Mouse (Mus musculus): ENCODE measurements around the gene Slc30a10. TPM values are rescaled to one million over a fixed set of nuclear protein-coding genes. Genes with fewer than 3 reads are reported as not detected.

The Slc30a10 gene
- polyA plus RNA-seq, 1 experiment, result not detected

- TF ChIP-seq USF1 (IDR thresholded peaks at IDR 0.05; ENCODE audit: low read depth) (no peak), MAX (IDR thresholded peaks at IDR 0.05; ENCODE audit: low read depth) (no peak), CEBPB (IDR thresholded peaks at IDR 0.05; ENCODE audit: insufficient read depth, poor library complexity, severe bottlenecking) (no peak), POLR2A (IDR thresholded peaks at IDR 0.05; ENCODE audit: insufficient read length, low read depth) (no peak), TCF12 (IDR thresholded peaks at IDR 0.05; ENCODE audit: insufficient read depth, poor library complexity, severe bottlenecking) (no peak), SRF (IDR thresholded peaks at IDR 0.05; ENCODE audit: control insufficient read depth, insufficient read length, low read depth) (no peak), REST (IDR thresholded peaks at IDR 0.05; ENCODE audit: insufficient read depth, insufficient read length) (no peak), MYOD1 (IDR thresholded peaks at IDR 0.05; ENCODE audit: control insufficient read depth in 1 of 3, insufficient read length in 2 of 3, low read depth in 2 of 3) (no peak), POLR2AphosphoS2 (IDR thresholded peaks at IDR 0.05; ENCODE audit: insufficient read length, low read depth) (no peak), TCF3 (IDR thresholded peaks at IDR 0.05; ENCODE audit: insufficient read length, low read depth) (no peak), MYOG (IDR thresholded peaks at IDR 0.05; ENCODE audit: control insufficient read depth in 1 of 3, insufficient read depth in 1 of 3, insufficient read length in 2 of 3, low read depth in 2 of 3) (no peak), E2F4 (IDR thresholded peaks at IDR 0.05; ENCODE audit: insufficient read depth) (no peak)
Measured at GRCm38 (mm10) chr1:185449727-185450126, 4.9 kb upstream of the Slc30a10 start.

GRCm38 (mm10) chr1:185451077-185451476, 3.6 kb upstream of the Slc30a10 start:
- H3K4me2 ChIP-seq (ENCODE audit: low read depth), result no peak overlapping the region
- no peak for TF ChIP-seq TCF12 (IDR thresholded peaks at IDR 0.05; ENCODE audit: insufficient read depth, poor library complexity, severe bottlenecking)
- peak in 2 of 3 experiments; percentile 77 to 81 for TF ChIP-seq MYOD1 (IDR thresholded peaks at IDR 0.05; ENCODE audit: control insufficient read depth in 1 of 3, insufficient read length in 2 of 3, low read depth in 2 of 3)
- peaks cover 35% of the 10 kb centered on the region for H3K27me3 ChIP-seq (ENCODE audit: control insufficient read depth, insufficient read depth, insufficient read length)
- H3ac ChIP-seq (ENCODE audit: control insufficient read depth, insufficient read length), result no peak overlapping the region
- no peaks in the 10 kb centered on the region for H3K79me2 ChIP-seq (ENCODE audit: control insufficient read depth, insufficient read depth)
- no peak overlapping the region for H3K4me3 ChIP-seq
- H3K36me3 ChIP-seq (ENCODE audit: control insufficient read depth, insufficient read depth), result no peaks in the 10 kb centered on the region

More at GRCm38 (mm10) chr1:185449727-185450126, 4.9 kb upstream of the Slc30a10 start:
- Histone ChIP-seq H3K36me3 (ENCODE audit: control insufficient read depth, insufficient read depth) (no peaks in the 10 kb centered on the region), H3K4me2 (ENCODE audit: low read depth) (no peak overlapping the region), H3ac (ENCODE audit: control insufficient read depth, insufficient read length) (no peak overlapping the region), H3K4me3 (no peak overlapping the region), H3K27me3 (ENCODE audit: control insufficient read depth, insufficient read depth, insufficient read length) (peaks cover 23% of the 10 kb centered on the region), H3K79me2 (ENCODE audit: control insufficient read depth, insufficient read depth) (no peaks in the 10 kb centered on the region)

DNA sequence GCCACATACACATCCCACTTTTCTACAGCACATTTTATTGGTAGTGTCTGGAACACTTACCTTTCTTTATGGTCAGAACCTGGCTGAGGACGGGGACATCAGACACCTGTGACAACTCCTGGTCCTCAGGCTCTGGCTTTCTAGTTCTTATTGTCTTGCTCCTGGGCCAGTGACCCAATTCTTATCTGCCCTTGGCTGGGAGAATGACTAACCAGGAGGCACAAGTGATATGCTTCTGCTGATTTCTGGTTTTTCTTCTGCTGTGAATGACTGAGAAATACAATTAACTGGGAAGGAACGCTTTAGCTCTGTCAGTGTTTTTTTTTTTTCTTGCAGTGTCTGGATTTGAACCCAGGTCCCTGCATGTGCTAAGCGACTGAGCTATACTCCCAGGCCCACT, 3.2 kb upstream of the Slc30a10 start:
- H3K79me2 ChIP-seq (ENCODE audit: control insufficient read depth, insufficient read depth), result no peaks in the 10 kb centered on the region
- no peak for TF ChIP-seq TCF12 (IDR thresholded peaks at IDR 0.05; ENCODE audit: insufficient read depth, poor library complexity, severe bottlenecking)
- TF ChIP-seq MAX (IDR thresholded peaks at IDR 0.05; ENCODE audit: low read depth), result no peak
- no peak for TF ChIP-seq E2F4 (IDR thresholded peaks at IDR 0.05; ENCODE audit: insufficient read depth)
- no peak for TF ChIP-seq MYOD1 (IDR thresholded peaks at IDR 0.05; ENCODE audit: control insufficient read depth in 1 of 3, insufficient read length in 2 of 3, low read depth in 2 of 3)
- no peak for TF ChIP-seq SRF (IDR thresholded peaks at IDR 0.05; ENCODE audit: control insufficient read depth, insufficient read length, low read depth)
- no peak for TF ChIP-seq TCF3 (IDR thresholded peaks at IDR 0.05; ENCODE audit: insufficient read length, low read depth)
- no peak for TF ChIP-seq CEBPB (IDR thresholded peaks at IDR 0.05; ENCODE audit: insufficient read depth, poor library complexity, severe bottlenecking)
- no peak for TF ChIP-seq POLR2A (IDR thresholded peaks at IDR 0.05; ENCODE audit: insufficient read length, low read depth)
- no peak for TF ChIP-seq USF1 (IDR thresholded peaks at IDR 0.05; ENCODE audit: low read depth)
- TF ChIP-seq MYOG (IDR thresholded peaks at IDR 0.05; ENCODE audit: control insufficient read depth in 1 of 3, insufficient read depth in 1 of 3, insufficient read length in 2 of 3, low read depth in 2 of 3), result no peak
- no peak for TF ChIP-seq REST (IDR thresholded peaks at IDR 0.05; ENCODE audit: insufficient read depth, insufficient read length)
- H3K4me2 ChIP-seq (ENCODE audit: low read depth), result no peak overlapping the region
- H3ac ChIP-seq (ENCODE audit: control insufficient read depth, insufficient read length), result no peak overlapping the region
- H3K4me3 ChIP-seq, result no peak overlapping the region
- H3K27me3 ChIP-seq (ENCODE audit: control insufficient read depth, insufficient read depth, insufficient read length), result peaks cover 35% of the 10 kb centered on the region
- no peaks in the 10 kb centered on the region for H3K36me3 ChIP-seq (ENCODE audit: control insufficient read depth, insufficient read depth)

- H3K36me3 ChIP-seq (ENCODE audit: control insufficient read depth, insufficient read depth), result no peaks in the 10 kb centered on the region
- no peaks in the 10 kb centered on the region for H3K79me2 ChIP-seq (ENCODE audit: control insufficient read depth, insufficient read depth)
- no peak overlapping the region for H3ac ChIP-seq (ENCODE audit: control insufficient read depth, insufficient read length)
- peaks cover 40% of the 10 kb centered on the region for H3K27me3 ChIP-seq (ENCODE audit: control insufficient read depth, insufficient read depth, insufficient read length)
- H3K4me2 ChIP-seq (ENCODE audit: low read depth), result no peak overlapping the region
- H3K4me3 ChIP-seq, result no peak overlapping the region
- TF ChIP-seq TCF12 (IDR thresholded peaks at IDR 0.05; ENCODE audit: insufficient read depth, poor library complexity, severe bottlenecking) (no peak), MYOD1 (IDR thresholded peaks at IDR 0.05; ENCODE audit: control insufficient read depth in 1 of 3, insufficient read length in 2 of 3, low read depth in 2 of 3) (no peak), MAX (IDR thresholded peaks at IDR 0.05; ENCODE audit: low read depth) (no peak), CEBPB (IDR thresholded peaks at IDR 0.05; ENCODE audit: insufficient read depth, poor library complexity, severe bottlenecking) (no peak), POLR2AphosphoS2 (IDR thresholded peaks at IDR 0.05; ENCODE audit: insufficient read length, low read depth) (no peak), REST (IDR thresholded peaks at IDR 0.05; ENCODE audit: insufficient read depth, insufficient read length) (no peak), MYOG (IDR thresholded peaks at IDR 0.05; ENCODE audit: control insufficient read depth in 1 of 3, insufficient read depth in 1 of 3, insufficient read length in 2 of 3, low read depth in 2 of 3) (no peak)
Measured at GRCm38 (mm10) chr1:185452461-185452860, 2.2 kb upstream of the Slc30a10 start.

GRCm38 (mm10) chr1:185454144-185454543, 504 bp upstream of the Slc30a10 start:
- Histone ChIP-seq H3K4me2 (ENCODE audit: low read depth) (no peak overlapping the region), H3K4me3 (no peak overlapping the region), H3ac (ENCODE audit: control insufficient read depth, insufficient read length) (no peak overlapping the region), H3K27me3 (ENCODE audit: control insufficient read depth, insufficient read depth, insufficient read length) (peaks cover 38% of the 10 kb centered on the region), H3K79me2 (ENCODE audit: control insufficient read depth, insufficient read depth) (no peaks in the 10 kb centered on the region), H3K36me3 (ENCODE audit: control insufficient read depth, insufficient read depth) (no peaks in the 10 kb centered on the region)
- TF ChIP-seq POLR2A (IDR thresholded peaks at IDR 0.05; ENCODE audit: insufficient read length, low read depth), result no peak
- no peak for TF ChIP-seq TCF12 (IDR thresholded peaks at IDR 0.05; ENCODE audit: insufficient read depth, poor library complexity, severe bottlenecking)
- no peak for TF ChIP-seq E2F4 (IDR thresholded peaks at IDR 0.05; ENCODE audit: insufficient read depth)
- no peak for TF ChIP-seq TCF3 (IDR thresholded peaks at IDR 0.05; ENCODE audit: insufficient read length, low read depth)
- no peak for TF ChIP-seq POLR2AphosphoS2 (IDR thresholded peaks at IDR 0.05; ENCODE audit: insufficient read length, low read depth)
- TF ChIP-seq USF1 (IDR thresholded peaks at IDR 0.05; ENCODE audit: low read depth), result no peak
- no peak for TF ChIP-seq MAX (IDR thresholded peaks at IDR 0.05; ENCODE audit: low read depth)
- no peak for TF ChIP-seq MYOD1 (IDR thresholded peaks at IDR 0.05; ENCODE audit: control insufficient read depth in 1 of 3, insufficient read length in 2 of 3, low read depth in 2 of 3)
